Mouse (Mus musculus): ENCODE data around the gene Crygn. TPM values are rescaled to one million over a fixed set of nuclear protein-coding genes. Genes with fewer than 3 reads are reported as not detected.

Crygn gene
- total and polyA plus RNA-seq, 3 experiments = 0.89 TPM; not detected in 2

GRCm38 (mm10) chr5:24797858-24798257 lies 40.0 kb upstream of the Crygn start:
- DNase-seq (ENCODE audit: low read depth, low spot score) = no peak

GRCm38 (mm10) chr5:24792961-24793360 lies 35.2 kb upstream of the Crygn start:
- TF ChIP-seq ETS1 (IDR thresholded peaks at IDR 0.05; ENCODE audit: low read depth, low read length) = no peak
- no peak for TF ChIP-seq POLR2AphosphoS5 (IDR thresholded peaks at IDR 0.05; ENCODE audit: borderline replicate concordance, low read depth, low read length)
- TF ChIP-seq MYC (IDR thresholded peaks at IDR 0.05; ENCODE audit: low read depth, low read length) = no peak
- no peak for TF ChIP-seq HCFC1 (IDR thresholded peaks at IDR 0.05; ENCODE audit: low read depth, low read length)
- no peak for TF ChIP-seq GABPA (IDR thresholded peaks at IDR 0.05; ENCODE audit: low read depth, low read length)
- no peak for TF ChIP-seq ZMIZ1 (IDR thresholded peaks at IDR 0.05; ENCODE audit: low read depth, low read length)
- TF ChIP-seq TAL1 (IDR thresholded peaks at IDR 0.05; ENCODE audit: low read length) = no peak
- TF ChIP-seq MYB (IDR thresholded peaks at IDR 0.05; ENCODE audit: low read depth, low read length) = no peak
- no peak for TF ChIP-seq MXI1 (IDR thresholded peaks at IDR 0.05; ENCODE audit: low read depth, low read length)
- TF ChIP-seq GATA1 (IDR thresholded peaks at IDR 0.05; ENCODE audit: low read depth, low read length) = no peak
- Histone ChIP-seq H3K79me2 (ENCODE audit: control insufficient read depth, insufficient read depth, low read length, poor library complexity) (no peaks in the 10 kb centered on the region), H3K27me3 (ENCODE audit: control insufficient read depth in 1 of 2, insufficient read depth in 2 of 2, low read length in 2 of 2) (peaks cover 0 to 2% of the 10 kb centered on the region in 2 experiments; a peak in 1 of 4 replicates), H3K4me1 (ENCODE audit: control insufficient read depth in 1 of 2, insufficient read depth in 2 of 2, low read length in 2 of 2) (no peaks in the 10 kb centered on the region; a peak in 1 of 4 replicates), H3K9me3 (replicated peaks; ENCODE audit: insufficient read depth, low read length) (no peaks in the 10 kb centered on the region), H3K4me3 (ENCODE audit: control insufficient read depth in 1 of 2, insufficient read depth in 1 of 2, low read depth in 2 of 2, low read length in 2 of 2) (no peak overlapping the region), H3K27ac (ENCODE audit: control insufficient read depth, low read depth, low read length) (no peak overlapping the region), H3K36me3 (ENCODE audit: control insufficient read depth in 1 of 2, insufficient read depth in 2 of 2, low read length in 2 of 2) (no peaks in the 10 kb centered on the region), H3K9ac (ENCODE audit: control insufficient read depth, low read depth, low read length, poor library complexity, severe bottlenecking) (no peak overlapping the region)
- DNase-seq (ENCODE audit: low read depth, low spot score) = no peak

More at GRCm38 (mm10) chr5:24797858-24798257, 40.0 kb upstream of the Crygn start:
- TF ChIP-seq EP300 (IDR thresholded peaks at IDR 0.05; ENCODE audit: low read depth in 1 of 2, low read length in 2 of 2) = no peak
- no peak for TF ChIP-seq MYC (IDR thresholded peaks at IDR 0.05; ENCODE audit: low read depth, low read length)
- no peak for TF ChIP-seq USF1 (IDR thresholded peaks at IDR 0.05; ENCODE audit: low read depth, low read length)
- TF ChIP-seq KAT2A (conservative IDR thresholded peaks at IDR 0.05; ENCODE audit: low read depth, low read length) = no peak
- TF ChIP-seq BHLHE40 (IDR thresholded peaks at IDR 0.05; ENCODE audit: borderline replicate concordance, low read depth, low read length) = no peak
- no peak for TF ChIP-seq TBP (IDR thresholded peaks at IDR 0.05; ENCODE audit: low read depth, low read length)
- no peak for TF ChIP-seq MXI1 (IDR thresholded peaks at IDR 0.05; ENCODE audit: low read depth, low read length)
- TF ChIP-seq ELF1 (IDR thresholded peaks at IDR 0.05; ENCODE audit: low read depth, low read length) = no peak
- TF ChIP-seq RAD21 (IDR thresholded peaks at IDR 0.05; ENCODE audit: low read depth, low read length) = no peak
- no peak for TF ChIP-seq GABPA (IDR thresholded peaks at IDR 0.05; ENCODE audit: low read depth, low read length)
- Histone ChIP-seq H3K36me3 (ENCODE audit: control insufficient read depth in 1 of 2, insufficient read depth in 2 of 2, low read length in 2 of 2) (no peaks in the 10 kb centered on the region), H3K27me3 (ENCODE audit: control insufficient read depth in 1 of 2, insufficient read depth in 2 of 2, low read length in 2 of 2) (no peaks in the 10 kb centered on the region), H3K9ac (ENCODE audit: control insufficient read depth, low read depth, low read length, poor library complexity, severe bottlenecking) (no peak overlapping the region), H3K27ac (ENCODE audit: control insufficient read depth, low read depth, low read length) (no peak overlapping the region), H3K79me2 (ENCODE audit: control insufficient read depth, insufficient read depth, low read length, poor library complexity) (no peaks in the 10 kb centered on the region), H3K4me3 (ENCODE audit: control insufficient read depth in 1 of 2, insufficient read depth in 1 of 2, low read depth in 2 of 2, low read length in 2 of 2) (no peak overlapping the region), H3K9me3 (replicated peaks; ENCODE audit: insufficient read depth, low read length) (no peaks in the 10 kb centered on the region), H3K4me1 (ENCODE audit: control insufficient read depth in 1 of 2, insufficient read depth in 2 of 2, low read length in 2 of 2) (no peaks in the 10 kb centered on the region; a peak in 1 of 4 replicates)
